Mouse (Mus musculus) layer of hippocampus, postnatal 10 days (tissue): ENCODE data around the gene Lin7c. TPM values are rescaled to one million over a fixed set of nuclear protein-coding genes. Genes with fewer than 3 reads are reported as not detected.

Experiments
- DNase-seq, 2 experiments: peaks; one replicate each; pipeline ENCODE4 v3.0.0; 2021; ENCODE audit warnings: low spot score in 2 of 2
- total RNA-seq, 2 experiments: library from RNA; stranded (reverse); gene quantifications; 2 replicates each; pipeline ENCODE4 v1.2.3; 2021

Gene Lin7c
- total RNA-seq, 2 experiments from 2014 or later = 142 to 160 TPM

GRCm38 (mm10) chr2:109936410-109936755 is 45.7 kb downstream of the Lin7c start:
- DNase-seq = no peak

GRCm38 (mm10) chr2:109941973-109942444 is 51.4 kb downstream of the Lin7c start:
- no peak for DNase-seq

- DNase-seq = no peak
Observed at GRCm38 (mm10) chr2:109942810-109943570, 52.3 kb downstream of the Lin7c start.

- DNase-seq = no peak
Observed at GRCm38 (mm10) chr2:109944995-109945394, 54.3 kb downstream of the Lin7c start.

- DNase-seq = no peak
Observed at GRCm38 (mm10) chr2:109945532-109945931, 54.9 kb downstream of the Lin7c start.

- no peak for DNase-seq
Observed at GRCm38 (mm10) chr2:109946426-109946825, 55.8 kb downstream of the Lin7c start.

GRCm38 (mm10) chr2:109949519-109949918 is 58.9 kb downstream of the Lin7c start:
- no peak for DNase-seq

GRCm38 (mm10) chr2:109950311-109950710 is 59.7 kb downstream of the Lin7c start:
- no peak for DNase-seq

Other genes starting within 250 kb of the Lin7c start
- gene Bdnf, start 216.2 kb upstream of the Lin7c start, total RNA-seq = 10 to 100 TPM; 27.1 to 29.6 TPM
- gene Lgr4, start 26.8 kb downstream of the Lin7c start, total RNA-seq = 10 to 100 TPM; 24.8 to 25.4 TPM
- 10 to 100 TPM; 24.3 to 25.5 TPM for gene Ccdc34, start 127.0 kb downstream of the Lin7c start, total RNA-seq